Mouse (Mus musculus) retina, postnatal 7 days (tissue): Measurements from ENCODE around the gene Cflar.

Source experiments
- DNase-seq: peaks from one replicate; pipeline ENCODE4 v3.0.0-alpha.2; 2012; ENCODE audit warnings: low read depth, low spot score

Gene Cflar

DNA sequence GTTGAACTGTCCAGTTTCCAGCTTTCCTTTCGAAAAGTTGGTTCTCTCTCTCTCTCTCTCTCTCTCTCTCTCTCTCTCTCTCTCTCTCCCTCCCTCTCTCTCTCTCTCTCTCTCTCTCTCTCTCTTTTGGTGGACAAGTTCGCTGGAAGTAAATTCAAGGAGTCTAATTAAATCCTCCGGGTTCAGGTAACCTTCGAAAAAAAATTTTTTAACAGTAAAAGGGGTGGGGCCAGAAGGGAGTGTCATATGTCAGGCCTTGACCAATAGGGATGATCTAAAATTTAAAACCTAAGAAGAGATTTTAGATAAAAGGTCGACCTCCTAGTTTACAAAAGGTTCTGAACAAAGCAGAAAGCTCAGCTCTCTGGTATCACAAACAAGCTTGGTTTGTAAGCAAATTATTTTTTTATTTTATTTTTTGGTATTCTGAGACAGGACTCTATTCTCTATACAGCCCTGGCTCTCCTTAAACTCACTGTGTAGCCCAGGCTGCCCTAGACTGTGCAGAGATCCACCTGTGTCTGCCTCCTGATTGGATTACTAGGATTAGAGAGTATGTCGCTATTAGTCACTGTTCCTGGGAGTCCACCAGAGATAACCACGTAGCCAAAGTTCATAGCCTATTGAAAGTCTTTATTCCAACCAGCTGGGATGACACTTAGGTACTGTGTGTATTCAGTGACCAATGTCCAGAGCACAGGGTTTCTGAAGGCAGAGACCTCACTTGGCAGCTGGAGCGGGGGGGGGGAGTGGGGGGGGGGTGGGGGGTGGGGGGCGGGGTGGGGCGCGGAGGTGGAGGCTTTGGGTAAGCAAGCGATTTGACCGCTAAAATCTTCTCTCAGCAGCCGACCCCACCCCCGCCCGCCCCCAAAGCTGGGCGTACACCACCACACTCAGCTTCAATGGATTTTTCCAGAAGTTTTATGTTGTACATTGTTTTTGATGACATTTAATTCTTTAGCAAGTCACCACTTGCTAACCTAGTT is 1.1 kb downstream of the Cflar start:
- DNase-seq: no peak

DNA sequence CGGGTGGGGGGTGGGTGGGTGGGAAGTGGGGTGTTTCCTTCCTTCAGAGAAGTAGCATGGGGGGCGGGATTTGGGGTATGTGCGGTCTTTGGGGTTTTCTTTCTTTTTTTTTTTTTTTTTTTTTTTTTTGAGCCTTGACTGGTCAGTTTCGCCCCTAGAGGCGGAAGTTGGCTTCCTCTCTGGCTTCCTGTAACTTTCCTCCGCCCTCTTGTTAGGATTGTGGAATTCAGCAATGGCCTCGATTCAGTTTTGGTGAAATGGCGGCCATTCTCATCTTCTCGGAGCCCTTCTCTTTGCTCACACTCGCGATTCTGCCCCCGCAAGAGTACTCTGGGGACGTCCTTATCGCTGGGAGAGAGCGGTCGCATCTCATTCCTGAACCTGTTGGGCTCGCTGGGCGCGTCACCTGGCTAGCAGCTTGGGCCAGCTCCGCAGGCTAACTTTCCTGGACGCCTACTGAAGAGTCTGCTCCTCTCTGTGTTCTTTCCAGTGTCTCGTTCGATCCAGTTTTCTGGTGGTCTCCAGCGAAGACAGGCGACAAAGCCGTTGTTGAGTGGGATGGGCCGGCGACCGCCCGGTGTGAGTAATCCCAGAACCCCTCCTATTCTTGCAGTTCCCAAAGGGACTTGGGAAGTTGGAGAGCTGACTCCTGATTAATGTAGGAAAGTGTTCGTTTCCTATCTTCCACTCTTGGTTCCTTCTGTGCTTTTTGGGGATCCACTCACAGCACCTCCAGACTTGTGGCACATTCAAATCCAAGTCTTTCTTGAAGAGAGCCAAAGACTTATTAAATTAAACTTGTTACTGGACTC is 2.0 kb downstream of the Cflar start:
- DNase-seq: no peak

DNA sequence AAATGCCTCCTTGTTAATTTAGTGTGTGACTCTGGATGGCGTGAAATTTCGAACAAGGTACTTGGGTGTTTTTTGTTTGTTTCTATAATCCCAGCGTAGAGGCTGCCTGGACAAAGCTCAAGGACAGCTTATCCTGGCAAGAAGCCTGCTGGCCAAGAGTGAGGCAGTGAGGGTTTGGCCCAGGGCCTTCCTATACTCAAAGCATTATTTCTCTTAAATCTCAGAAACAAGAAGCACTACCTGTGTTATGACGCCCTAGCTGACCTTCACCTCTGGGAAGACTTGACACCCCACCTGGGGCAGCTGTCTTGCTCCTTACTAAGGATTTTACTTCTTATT is 2.6 kb downstream of the Cflar start:
- no peak for DNase-seq

DNA sequence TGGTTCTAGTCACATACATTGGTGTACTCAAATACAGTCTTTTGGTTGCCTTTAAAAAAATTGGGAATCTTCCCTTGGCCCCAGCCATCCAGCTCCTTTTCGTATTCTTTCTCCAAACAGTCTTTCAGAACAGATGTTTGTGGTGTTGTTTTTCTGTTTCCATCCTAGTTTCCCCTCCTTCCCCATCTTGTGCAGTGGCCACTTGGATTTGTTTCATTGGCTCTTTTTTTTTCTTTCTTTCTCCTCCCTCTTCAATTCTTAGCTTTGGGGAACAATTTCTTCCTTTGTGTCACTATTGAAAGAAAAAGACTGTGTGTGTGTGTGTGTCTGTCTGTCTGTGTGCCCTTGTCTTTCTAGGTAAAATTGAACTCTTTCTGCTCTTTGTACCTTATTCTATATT is 3.1 kb downstream of the Cflar start:
- no peak for DNase-seq

DNA sequence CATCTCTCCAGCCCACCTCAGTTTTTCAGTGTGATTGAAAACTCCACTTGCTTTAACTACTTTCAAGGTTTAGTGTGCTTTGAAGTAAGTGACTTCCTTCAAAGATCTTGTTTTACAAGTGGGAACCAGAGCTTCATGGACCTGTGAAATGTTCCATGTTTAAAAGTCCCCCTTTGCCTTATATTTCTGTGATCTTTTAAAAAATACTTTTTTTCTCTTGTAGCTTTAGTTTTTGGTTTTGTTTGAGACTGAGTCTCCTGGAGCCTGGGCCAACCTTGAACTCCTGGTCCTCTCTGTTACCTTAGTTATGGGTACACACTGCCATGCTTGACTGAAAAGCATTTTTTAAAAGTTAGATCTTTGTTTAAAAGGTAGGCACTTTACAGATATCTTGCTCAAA is 4.2 kb downstream of the Cflar start:
- no peak for DNase-seq

DNA sequence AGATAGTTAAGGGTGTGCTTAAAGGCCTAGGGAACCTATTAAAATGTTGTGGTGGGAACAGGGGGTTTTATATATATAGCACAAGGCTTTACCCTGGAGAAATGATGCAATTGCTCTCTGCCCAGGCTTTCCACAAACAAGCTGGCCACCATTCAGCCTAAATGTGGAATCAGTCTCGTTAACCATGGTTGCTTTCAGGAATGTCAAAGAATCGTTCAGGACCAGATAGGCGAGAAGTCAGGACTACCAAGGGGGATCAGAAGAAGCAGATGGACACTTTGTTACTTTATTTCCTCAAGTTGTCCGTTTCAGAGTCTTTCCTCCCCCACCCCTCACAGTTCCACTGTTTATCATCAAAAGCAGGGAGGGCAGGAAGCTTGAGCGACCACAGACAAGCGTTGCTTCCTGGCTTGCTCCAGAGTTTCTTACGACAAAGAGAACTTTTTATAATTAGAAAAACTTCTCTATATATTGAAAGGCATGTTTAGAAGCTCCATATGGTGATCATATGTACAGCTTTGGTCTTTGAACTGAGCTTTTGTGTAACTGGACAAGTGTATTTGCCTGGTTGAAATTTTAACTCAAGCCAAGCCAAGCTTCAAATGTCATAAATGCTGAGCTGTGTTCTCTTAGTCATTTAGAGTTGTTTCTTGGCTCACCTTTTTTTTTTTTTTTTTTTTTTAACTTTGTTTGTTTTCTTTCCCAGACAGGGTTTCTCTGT is 5.0 kb downstream of the Cflar start:
- no peak for DNase-seq

DNA sequence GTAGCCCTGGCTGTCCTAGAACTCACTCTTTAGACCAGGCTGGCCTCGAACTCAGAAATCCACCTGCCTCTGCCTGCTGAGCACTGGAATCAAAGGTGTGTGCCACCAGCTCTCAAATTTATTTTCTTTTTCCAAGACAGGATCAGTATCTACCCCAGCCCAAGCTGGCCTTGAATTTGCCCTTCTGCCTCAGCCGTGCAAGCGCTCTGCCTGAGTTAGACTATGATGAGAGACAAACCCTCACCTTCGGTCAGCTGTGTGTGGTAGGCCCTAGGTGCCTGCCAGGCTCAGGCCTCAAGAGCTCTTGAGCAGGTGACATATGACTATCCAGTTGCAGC is 5.5 kb downstream of the Cflar start:
- no peak for DNase-seq

DNA sequence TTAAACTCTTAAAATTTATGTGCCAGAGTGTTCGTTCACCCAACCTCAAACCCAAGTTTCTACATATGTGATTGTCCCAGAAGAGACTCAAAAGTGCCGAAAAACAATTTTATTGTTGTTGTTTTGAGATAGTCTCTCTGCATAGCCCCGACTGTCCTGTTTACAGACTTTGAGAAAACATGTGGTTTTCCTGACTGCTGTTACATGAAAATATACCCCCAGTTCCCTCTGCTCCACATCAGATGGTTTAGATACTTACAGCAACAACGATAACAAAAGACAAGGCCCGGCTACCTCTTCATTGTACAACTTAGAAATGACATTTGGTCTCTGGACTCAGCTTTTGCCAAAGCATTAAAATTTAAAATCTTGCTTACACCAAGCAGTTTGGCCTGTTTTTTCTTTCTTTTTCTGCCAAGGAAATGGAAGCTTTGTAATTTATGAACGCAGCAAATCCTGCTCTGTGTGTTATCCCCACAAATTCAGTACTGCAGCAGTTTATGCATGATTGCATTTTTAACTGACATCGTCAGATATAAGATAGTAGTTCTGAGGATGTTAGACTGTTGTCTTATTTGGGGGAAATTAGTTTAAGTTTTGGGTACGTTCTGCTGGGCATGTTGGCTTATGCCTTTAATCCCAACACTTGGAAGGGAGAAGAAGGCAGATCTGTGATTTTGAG is 6.4 kb downstream of the Cflar start:
- DNase-seq: no peak

DNA sequence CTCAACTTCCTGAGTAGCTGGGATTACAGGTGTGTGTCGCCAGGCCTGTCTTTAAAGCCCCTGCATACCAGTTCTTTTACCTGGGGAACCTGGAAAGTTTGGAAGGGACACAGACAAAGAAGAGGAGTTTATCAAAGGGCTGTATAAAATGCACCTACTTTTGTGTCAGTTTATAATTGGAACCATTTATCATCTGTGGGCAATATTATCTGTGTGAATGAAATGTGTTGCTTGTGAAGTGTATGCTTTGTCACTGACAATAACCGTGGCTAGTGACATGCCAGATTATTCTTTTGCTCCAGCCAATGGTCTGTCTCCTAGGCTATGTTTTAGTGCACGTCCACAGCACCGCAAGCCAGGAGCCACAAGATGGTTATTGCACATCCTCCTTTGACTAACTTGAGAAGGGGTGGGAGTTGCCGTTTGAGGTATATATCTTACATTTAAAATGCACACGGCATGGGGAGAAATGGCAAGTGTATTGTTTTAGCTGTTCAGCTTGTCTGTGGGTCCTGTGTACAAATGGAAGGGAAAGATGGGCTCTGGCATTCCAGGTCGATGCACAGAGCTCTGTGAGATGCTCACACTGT is 8.1 kb downstream of the Cflar start:
- no peak for DNase-seq

DNA sequence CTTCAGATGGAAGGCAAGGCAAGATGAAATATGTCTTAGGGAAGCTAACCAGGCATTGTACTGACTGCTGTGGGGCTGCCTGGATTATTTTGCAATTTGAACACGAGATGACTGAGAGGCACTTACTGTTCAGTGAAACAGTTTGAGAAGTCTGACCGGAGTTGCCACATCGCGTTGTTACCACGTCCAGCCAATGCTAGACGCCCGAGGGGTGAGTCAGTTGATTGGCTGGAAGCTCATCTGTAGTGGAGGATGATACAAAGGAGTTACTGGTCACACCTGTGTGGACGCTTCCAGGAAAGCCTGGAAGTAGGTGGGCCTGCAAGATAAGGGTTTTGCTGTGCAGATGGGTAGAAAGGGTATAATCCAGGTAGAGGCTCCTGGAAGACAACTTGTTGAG is 8.8 kb downstream of the Cflar start:
- no peak for DNase-seq

DNA sequence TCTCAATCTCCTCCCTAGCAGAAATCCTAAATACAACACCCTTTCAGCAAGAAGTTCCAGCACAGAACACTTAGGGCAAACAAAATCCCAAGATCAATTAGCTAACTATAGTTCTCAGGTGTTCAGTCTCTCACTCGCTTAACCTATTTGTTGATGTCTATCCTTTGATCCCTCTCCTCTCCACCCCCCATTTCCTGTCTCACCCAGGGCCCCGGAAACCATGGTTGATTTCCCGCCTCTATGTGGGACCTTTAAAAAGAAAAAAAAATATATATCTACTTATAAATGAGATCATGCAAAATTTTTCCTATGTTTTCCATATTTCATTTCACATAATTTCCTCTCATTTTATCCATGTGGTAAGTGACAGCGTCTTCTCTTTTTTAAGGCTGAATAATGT is 9.7 kb downstream of the Cflar start:
- DNase-seq: no peak

DNA sequence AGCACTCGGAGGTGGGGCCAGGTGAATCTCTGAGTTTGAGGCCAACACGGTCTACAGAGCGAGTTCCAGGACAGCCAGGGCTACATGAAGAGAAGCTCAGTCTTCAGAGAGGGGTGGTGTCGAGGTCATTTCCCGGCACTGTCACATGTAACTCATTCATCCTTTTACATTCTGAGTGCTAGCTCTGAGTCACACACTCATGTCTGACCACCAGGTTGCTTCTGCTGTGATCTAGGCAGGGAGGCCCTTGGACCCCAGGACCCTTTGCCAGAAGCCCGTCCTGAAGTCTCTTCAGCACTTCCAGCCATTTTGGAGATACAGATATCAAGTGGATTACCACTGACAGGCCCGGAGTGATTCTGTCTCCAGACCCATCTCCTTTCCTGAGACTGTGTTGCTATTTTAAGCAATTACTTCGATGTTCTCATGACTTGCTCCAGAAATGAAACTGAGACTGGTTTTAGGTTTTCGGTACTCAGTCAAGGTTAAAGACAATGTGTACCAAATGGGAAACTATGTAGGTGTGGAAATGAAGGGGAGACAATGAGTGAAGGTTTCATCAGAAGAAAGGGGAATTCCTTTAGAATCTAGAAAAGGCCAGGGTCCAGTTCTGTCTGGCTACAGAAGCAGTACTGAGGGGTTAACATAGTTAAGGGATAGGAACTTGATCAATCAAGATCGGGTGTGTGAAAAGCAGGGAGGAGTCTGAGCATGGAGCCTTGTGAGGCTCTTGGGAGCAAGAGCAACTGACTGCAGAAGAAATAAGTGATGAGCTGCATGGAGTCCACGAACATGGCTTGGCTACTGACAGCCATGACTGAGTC is 11.0 kb downstream of the Cflar start:
- no peak for DNase-seq

DNA sequence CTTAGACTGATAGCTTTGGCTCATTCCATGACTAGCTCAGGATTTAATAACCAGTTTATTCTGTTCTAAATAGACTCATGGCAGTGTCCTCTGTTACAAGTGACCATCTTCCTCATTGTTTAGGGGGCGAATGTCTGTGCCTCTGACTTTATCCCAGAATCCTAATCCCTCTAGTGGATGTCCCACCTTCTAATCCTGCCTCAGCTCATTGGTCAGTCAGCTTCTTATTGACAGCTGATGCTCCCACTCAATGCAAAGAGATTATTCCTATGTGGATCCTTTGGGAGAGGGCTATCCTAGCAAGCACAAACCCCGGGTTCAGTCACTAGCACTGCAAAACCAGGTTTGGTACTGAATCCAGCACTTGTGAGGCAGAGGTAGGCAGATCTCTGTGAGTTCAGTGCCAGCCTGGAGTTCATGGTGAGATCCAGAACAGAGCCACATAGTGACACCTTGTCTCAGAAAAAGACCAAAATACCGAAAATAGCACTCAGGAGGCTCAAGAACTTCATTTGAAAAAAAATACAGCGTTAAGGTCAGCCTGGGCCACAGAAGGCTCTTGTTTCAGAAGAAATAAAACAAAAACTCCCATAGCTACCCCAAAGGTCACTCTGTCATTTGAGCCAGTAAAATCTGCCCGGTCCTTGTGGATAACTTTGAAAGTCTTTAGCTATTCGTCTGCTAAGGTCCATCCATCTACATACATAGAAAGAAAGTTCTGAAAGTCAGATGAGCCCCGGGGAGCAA is 11.9 kb downstream of the Cflar start:
- DNase-seq: peak; percentile 56

DNA sequence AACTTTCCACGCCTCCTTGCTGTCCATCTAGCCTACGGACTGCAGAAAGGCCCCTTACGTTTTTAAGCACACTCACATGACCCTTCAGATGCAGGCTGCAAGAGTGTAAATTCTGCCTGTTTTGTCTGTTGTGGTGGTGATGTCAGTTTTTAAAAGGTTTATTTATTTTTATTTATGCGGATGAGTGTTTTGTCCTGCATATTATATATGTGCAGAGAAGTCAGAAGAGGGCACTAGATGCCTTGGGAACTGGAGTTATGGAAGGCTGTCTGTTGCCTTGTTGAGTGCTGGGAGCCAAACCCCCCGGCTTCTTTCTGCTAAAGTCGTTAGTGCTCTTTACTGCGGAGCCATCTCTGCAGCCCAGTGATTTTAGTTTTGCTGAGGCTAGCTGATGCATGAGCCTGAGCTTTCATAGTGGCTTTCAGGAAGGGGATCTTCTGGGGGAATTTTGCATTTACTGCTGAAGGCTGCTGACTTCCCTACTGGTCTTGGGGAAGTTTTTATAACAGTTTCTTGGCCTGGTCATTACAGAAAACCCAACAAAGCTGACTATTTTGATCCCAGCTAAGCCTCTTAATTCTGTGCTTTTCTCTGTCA is 12.6 kb downstream of the Cflar start:
- DNase-seq: no peak

DNA sequence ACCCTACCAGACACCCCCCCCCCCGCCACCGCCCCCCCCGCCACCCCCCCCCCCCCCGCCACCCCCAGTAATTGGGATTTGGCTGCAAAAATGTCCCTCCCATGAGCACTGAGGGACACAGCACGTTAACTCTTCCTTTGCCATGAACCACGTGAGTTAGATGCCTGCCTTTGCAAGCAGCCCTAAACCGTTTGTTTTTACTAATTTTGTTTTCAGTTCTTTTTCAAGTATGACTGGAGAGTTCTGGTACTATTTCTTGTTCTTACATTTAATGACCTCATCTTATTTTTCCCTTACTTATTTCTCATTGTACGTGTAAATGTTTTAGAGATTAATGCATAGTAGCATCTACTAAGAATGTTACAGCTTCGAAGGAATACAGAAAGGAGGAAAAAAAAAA is 13.2 kb downstream of the Cflar start:
- DNase-seq: no peak

DNA sequence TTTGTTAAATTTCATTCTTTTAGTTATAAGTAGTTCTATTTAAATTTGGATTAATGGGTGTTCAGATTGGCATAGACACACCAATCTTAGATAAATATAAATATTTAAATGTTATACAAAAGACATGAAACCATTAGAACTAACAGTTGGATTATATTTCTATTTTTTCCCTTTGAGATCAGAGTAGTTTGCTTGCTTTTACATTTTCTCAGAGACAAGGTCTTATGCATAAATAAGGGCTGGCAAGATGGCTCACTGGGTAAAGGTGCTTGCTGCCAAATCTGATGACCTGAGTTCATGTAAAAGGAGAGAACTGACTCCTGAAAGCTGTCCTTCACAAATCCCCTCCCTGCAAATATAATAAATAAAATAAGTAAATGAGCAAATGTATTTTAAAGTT is 13.8 kb downstream of the Cflar start:
- no peak for DNase-seq

DNA sequence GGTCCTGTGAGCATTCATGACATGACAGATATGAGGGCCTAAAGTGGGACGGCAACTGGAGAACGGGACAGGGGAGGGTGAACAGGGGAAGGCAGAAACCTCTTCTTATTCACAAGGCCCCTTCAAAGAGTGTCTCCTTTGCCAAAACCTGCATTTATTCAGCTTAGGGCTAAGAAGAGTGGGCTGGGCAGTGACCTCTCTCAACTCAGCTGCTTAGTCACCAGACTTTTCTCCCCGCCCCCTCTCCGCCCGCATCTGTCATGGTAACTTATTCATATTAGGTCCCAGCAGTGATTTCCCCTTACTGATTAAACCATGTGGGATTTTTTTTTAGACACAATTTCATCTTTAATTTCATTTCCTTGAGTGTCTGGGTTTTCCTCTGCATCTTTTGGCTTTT is 14.5 kb downstream of the Cflar start:
- no peak for DNase-seq

DNA sequence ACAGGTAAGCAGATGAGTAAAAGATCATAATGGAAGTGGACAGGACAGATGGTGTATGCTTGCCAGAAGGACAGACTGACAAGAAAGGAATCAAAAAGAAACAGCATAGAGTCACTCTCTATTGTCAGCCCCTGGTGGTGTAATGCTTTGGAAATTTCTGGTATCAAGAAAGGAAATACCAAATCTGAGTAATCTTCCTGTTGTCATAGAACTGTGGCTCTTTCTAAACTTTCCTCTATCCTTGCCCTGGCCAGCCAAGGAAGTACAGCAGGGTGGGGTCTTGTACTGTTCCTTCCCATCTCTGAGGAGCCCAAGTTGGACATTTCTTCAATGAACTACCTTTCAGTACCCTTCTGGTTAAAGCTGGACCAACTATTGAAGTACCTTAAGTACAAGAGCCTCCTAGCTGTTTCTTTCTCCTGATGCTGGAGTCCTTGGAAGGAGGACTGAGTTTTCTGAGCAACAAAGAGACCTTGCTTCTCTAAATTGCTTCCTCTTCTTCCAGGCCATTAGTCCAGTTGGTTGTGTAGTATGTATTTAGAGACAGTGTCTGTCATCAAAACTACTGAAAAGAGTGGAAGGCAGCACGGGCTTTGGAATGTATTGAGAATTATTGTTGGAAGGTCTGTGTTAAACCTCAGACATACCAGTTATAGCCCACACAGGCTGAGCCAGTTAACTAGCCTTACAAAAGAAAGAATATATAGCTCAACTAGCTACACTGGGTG is 15.9 kb downstream of the Cflar start:
- no peak for DNase-seq
